Mouse (Mus musculus): Measurements from ENCODE around the gene Zfyve28. TPM values are rescaled to one million over a fixed set of nuclear protein-coding genes. Genes with fewer than 3 reads are reported as not detected.

Zfyve28 gene
- polyA plus RNA-seq, 1 experiment from 2014 or later, result 0.29 TPM

DNA sequence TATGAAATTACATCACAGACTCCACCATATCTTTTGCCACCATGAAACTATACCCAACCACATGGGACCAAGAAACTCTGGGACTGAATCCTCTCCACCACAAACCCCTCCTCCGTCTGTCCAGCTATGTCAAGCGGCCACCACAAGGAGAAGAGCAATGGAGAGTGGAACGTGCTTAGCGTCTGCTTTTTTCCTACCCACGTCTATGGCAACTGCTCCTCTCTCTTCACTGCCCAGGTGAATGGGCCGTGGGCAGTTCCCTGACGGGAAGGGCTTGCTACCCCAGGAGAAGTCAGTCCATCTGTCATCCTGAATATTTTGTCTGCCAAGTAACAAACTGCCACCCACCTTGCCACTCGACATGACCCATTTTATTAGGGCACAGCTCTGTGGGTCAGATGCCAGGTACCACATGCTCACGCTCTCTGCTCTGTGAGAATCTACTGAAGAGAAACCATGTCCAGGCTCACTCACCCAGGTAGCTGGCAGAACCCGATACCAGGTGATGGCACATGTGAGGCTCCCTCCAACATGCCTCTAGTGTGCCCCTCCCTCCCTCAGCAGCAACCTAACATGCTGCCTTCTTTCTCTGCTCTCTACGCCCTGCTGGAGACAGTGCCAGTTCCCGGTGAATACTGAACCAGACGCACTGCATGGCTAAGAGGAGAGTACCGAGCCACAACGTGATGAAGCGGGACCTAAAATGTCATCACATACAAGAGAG is 18.9 kb downstream of the Zfyve28 start:
- Histone ChIP-seq H3K36me3 (ENCODE audit: control insufficient read depth, insufficient read depth, low read length) (no peaks in the 10 kb centered on the region), H3K9ac (ENCODE audit: low read depth, low read length) (no peak overlapping the region), H3K27me3 (ENCODE audit: control insufficient read depth, insufficient read depth, low read length) (no peaks in the 10 kb centered on the region), H3K9me3 (replicated peaks; ENCODE audit: control insufficient read depth, low read length) (no peaks in the 10 kb centered on the region), H3K4me1 (ENCODE audit: control insufficient read depth, insufficient read depth, low read length) (no peaks in the 10 kb centered on the region), H3K4me3 (ENCODE audit: low read depth, low read length) (no peak overlapping the region), H3K27ac (ENCODE audit: low read depth, low read length) (no peak overlapping the region), H3K4me2 (no peak overlapping the region)
- ATAC-seq (replicated peaks; ENCODE audit: insufficient number of reproducible peaks, low FRiP score, low TSS enrichment), result no peak
- 76% methylated on average over 16 of the region's 16 CpGs for WGBS (ENCODE audit: insufficient replicate concordance)

DNA sequence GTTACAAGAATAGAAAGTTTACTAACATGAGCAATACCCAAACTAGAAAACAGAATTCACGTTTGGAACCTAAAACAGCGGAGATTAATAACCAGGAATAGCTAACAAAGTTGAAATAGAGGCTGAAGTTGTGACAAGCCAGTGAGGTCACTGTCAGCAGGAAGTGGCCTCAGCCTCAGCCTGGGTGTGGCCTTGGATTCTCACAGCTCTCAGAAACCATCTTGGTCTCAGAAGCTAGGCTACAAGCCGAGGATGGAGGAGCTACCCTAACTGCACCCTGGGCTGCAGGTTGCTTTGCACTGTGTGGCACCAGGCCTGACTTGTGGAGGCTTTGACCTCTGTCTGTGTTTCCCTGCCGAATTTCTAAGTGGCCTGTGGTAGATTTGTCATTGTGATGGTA is 22.2 kb downstream of the Zfyve28 start:
- Histone ChIP-seq H3K27ac (ENCODE audit: low read depth, low read length) (no peak overlapping the region), H3K9ac (ENCODE audit: low read depth, low read length) (no peak overlapping the region), H3K4me3 (ENCODE audit: low read depth, low read length) (no peak overlapping the region), H3K9me3 (replicated peaks; ENCODE audit: control insufficient read depth, low read length) (no peaks in the 10 kb centered on the region), H3K4me2 (no peak overlapping the region), H3K27me3 (ENCODE audit: control insufficient read depth, insufficient read depth, low read length) (no peaks in the 10 kb centered on the region), H3K4me1 (ENCODE audit: control insufficient read depth, insufficient read depth, low read length) (no peaks in the 10 kb centered on the region), H3K36me3 (ENCODE audit: control insufficient read depth, insufficient read depth, low read length) (no peaks in the 10 kb centered on the region)
- ATAC-seq (replicated peaks; ENCODE audit: insufficient number of reproducible peaks, low FRiP score, low TSS enrichment), result no peak
- WGBS (ENCODE audit: insufficient replicate concordance), result 67% methylated on average over 4 of the region's 4 CpGs

DNA sequence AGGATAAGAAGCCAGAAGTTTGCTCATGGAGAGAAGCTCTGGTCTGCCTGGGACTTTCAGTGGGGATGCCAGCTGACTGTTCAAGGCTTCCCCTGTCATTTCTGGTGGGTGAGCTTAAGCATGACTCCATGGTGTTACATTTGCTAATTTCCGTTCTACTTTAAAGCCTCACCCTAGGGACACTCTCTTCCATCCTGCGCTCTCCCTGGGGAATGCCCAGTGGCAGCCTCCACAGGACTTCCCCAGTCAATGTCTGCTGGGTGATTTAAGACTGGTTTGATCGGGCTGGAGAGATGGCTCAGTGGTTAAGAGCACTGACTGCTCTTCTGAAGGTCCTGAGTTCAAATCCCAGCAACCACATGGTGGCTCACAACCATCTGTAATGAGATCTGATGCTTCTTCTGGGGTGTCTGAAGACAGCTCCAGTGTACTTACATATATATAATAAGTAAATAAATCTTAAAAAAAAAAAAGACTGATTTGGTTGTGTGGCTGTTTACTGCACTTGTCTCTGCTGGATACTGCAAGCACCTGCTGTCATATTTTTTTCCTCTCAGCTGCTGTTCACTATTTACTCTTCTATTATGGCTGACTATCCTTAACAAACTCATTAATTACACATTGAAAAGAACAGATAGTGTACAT is 29.0 kb downstream of the Zfyve28 start:
- Histone ChIP-seq H3K27ac (ENCODE audit: low read depth, low read length) (no peak overlapping the region), H3K4me1 (ENCODE audit: control insufficient read depth, insufficient read depth, low read length) (no peaks in the 10 kb centered on the region), H3K27me3 (ENCODE audit: control insufficient read depth, insufficient read depth, low read length) (no peaks in the 10 kb centered on the region), H3K36me3 (ENCODE audit: control insufficient read depth, insufficient read depth, low read length) (no peaks in the 10 kb centered on the region), H3K9ac (ENCODE audit: low read depth, low read length) (no peak overlapping the region), H3K4me3 (ENCODE audit: low read depth, low read length) (no peak overlapping the region), H3K9me3 (replicated peaks; ENCODE audit: control insufficient read depth, low read length) (no peaks in the 10 kb centered on the region), H3K4me2 (no peak overlapping the region)
- WGBS (ENCODE audit: insufficient replicate concordance), result 58% methylated on average over 3 of the region's 3 CpGs
- ATAC-seq (replicated peaks; ENCODE audit: insufficient number of reproducible peaks, low FRiP score, low TSS enrichment), result no peak

DNA sequence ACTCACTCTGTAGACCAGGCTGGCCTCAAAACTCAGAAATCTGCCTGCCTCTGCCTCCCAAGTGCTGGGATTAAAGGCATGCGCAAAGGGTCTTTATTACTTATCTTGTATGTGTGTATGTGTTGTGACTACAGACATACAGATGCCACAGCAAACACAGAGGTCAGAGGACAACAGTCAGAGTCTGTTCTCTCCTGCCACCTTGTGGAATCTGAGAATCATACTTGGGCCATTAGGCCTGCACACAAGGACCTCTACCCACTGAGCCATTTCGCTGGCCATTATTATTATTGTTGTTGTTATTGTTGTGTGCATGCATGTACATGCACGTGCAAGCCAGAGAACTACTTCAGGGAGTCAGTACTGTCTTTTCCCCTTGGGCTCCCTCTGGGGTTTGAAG is 33.1 kb downstream of the Zfyve28 start:
- no peak overlapping the region for H3K4me2 ChIP-seq
- H3K4me3 ChIP-seq (ENCODE audit: low read depth, low read length), result no peak overlapping the region
- peaks cover 13% of the 10 kb centered on the region for H3K4me1 ChIP-seq (ENCODE audit: control insufficient read depth, insufficient read depth, low read length)
- H3K36me3 ChIP-seq (ENCODE audit: control insufficient read depth, insufficient read depth, low read length), result no peaks in the 10 kb centered on the region
- H3K9me3 ChIP-seq (replicated peaks; ENCODE audit: control insufficient read depth, low read length), result no peaks in the 10 kb centered on the region
- no peak overlapping the region for H3K9ac ChIP-seq (ENCODE audit: low read depth, low read length)
- H3K27me3 ChIP-seq (ENCODE audit: control insufficient read depth, insufficient read depth, low read length), result no peaks in the 10 kb centered on the region
- WGBS (ENCODE audit: insufficient replicate concordance), result 74% methylated on average over 3 of the region's 3 CpGs
- H3K27ac ChIP-seq (ENCODE audit: low read depth, low read length), result no peak overlapping the region
- ATAC-seq (replicated peaks; ENCODE audit: insufficient number of reproducible peaks, low FRiP score, low TSS enrichment), result no peak

DNA sequence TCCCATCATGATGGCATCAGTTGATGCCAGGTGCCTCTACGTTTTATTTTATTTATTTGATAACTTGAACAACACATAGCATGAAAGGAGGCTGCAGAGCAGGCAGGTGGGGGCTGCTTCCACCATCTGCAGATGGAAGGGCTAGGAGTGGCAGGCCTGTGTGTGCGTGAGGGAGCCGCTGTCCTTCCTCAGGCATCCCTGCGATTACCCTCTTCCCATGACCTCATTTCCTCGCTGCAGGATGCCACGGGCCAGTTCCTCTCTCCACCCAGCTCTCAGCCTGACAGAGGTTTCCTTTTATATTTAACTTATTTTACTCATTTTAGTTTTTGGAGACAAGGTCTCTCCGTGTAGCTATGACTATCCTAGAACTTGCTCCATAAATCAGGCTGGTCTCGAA is 33.9 kb downstream of the Zfyve28 start:
- peaks cover 13% of the 10 kb centered on the region for H3K4me1 ChIP-seq (ENCODE audit: control insufficient read depth, insufficient read depth, low read length)
- no peaks in the 10 kb centered on the region for H3K9me3 ChIP-seq (replicated peaks; ENCODE audit: control insufficient read depth, low read length)
- 58% methylated on average over 8 of the region's 8 CpGs for WGBS (ENCODE audit: insufficient replicate concordance)
- ATAC-seq (replicated peaks; ENCODE audit: insufficient number of reproducible peaks, low FRiP score, low TSS enrichment), result no peak
- H3K9ac ChIP-seq (ENCODE audit: low read depth, low read length), result no peak overlapping the region
- H3K4me3 ChIP-seq (ENCODE audit: low read depth, low read length), result no peak overlapping the region
- H3K27me3 ChIP-seq (ENCODE audit: control insufficient read depth, insufficient read depth, low read length), result no peaks in the 10 kb centered on the region
- no peaks in the 10 kb centered on the region for H3K36me3 ChIP-seq (ENCODE audit: control insufficient read depth, insufficient read depth, low read length)
- no peak overlapping the region for H3K4me2 ChIP-seq
- H3K27ac ChIP-seq (ENCODE audit: low read depth, low read length), result no peak overlapping the region

DNA sequence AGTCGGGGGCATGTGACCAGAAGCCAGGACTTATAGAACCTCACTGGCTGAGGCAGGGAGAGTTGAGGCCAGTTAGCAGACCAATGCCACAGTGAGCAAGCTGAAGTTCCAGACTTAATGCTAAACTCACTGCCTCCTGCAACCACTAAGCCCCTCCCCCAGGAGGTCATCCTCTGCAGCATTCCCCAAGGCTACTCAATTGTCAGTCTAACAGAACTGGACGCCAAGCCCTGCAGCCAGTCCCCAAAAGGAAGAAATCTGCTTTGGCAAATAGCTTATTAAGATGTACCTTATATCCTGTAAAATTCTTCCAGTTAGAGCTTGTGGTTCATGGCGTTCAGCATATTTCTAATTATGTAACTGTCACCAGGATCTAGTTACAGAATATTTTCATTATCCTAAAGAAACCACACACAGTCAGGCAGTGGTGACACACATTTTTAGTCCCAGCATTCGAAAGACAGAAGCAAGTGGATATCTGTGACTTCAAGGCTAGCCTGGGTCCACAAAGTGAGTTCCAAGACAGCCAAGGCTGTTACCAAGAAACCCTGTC is 35.2 kb downstream of the Zfyve28 start:
- H3K9me3 ChIP-seq (replicated peaks; ENCODE audit: control insufficient read depth, low read length), result no peaks in the 10 kb centered on the region
- H3K9ac ChIP-seq (ENCODE audit: low read depth, low read length), result no peak overlapping the region
- no peak overlapping the region for H3K27ac ChIP-seq (ENCODE audit: low read depth, low read length)
- H3K36me3 ChIP-seq (ENCODE audit: control insufficient read depth, insufficient read depth, low read length), result no peaks in the 10 kb centered on the region
- ATAC-seq (replicated peaks; ENCODE audit: insufficient number of reproducible peaks, low FRiP score, low TSS enrichment), result no peak
- H3K4me1 ChIP-seq (ENCODE audit: control insufficient read depth, insufficient read depth, low read length), result peaks cover 13% of the 10 kb centered on the region
- H3K4me2 ChIP-seq, result no peak overlapping the region
- no peaks in the 10 kb centered on the region for H3K27me3 ChIP-seq (ENCODE audit: control insufficient read depth, insufficient read depth, low read length)
- no peak overlapping the region for H3K4me3 ChIP-seq (ENCODE audit: low read depth, low read length)
- 52% methylated on average over 4 of the region's 4 CpGs for WGBS (ENCODE audit: insufficient replicate concordance)

DNA sequence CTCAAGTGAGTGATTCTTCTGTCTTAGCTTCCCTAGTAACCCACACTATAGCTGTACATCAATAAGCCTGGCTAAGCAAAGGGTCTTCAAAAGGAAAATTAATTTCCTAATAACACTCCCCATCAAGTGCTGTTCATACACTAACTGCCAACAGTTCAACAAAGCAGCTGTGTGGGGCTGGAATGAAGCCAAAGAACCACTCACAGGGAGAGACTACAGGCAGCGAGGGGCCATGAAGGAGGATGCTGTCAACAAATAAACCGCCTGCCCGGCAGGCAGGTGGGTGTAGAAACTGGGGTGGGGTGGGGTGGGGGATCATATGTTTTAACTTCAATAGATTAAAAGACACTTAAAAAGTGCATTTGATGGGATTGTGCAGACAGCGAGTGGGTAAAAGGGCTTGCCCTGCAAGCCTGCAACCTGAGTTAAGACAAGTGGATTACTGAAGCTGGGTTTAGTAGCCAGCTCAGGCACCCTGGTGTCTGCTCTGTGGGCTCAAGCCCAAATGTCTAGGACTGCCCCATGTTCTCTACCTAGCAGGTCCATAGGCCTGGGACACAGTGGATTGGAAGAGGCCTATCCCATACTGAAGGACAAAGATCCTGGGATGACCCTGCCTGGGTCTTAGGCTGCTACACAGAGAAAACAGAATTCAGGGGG is 35.8 kb downstream of the Zfyve28 start:
- WGBS (ENCODE audit: insufficient replicate concordance), result 36% methylated on average over 4 of the region's 4 CpGs
- H3K9ac ChIP-seq (ENCODE audit: low read depth, low read length), result no peak overlapping the region
- no peak overlapping the region for H3K27ac ChIP-seq (ENCODE audit: low read depth, low read length)
- no peaks in the 10 kb centered on the region for H3K27me3 ChIP-seq (ENCODE audit: control insufficient read depth, insufficient read depth, low read length)
- peaks cover 13% of the 10 kb centered on the region for H3K4me1 ChIP-seq (ENCODE audit: control insufficient read depth, insufficient read depth, low read length)
- no peak for ATAC-seq (replicated peaks; ENCODE audit: insufficient number of reproducible peaks, low FRiP score, low TSS enrichment)
- no peak overlapping the region for H3K4me3 ChIP-seq (ENCODE audit: low read depth, low read length)
- H3K9me3 ChIP-seq (replicated peaks; ENCODE audit: control insufficient read depth, low read length), result no peaks in the 10 kb centered on the region
- no peaks in the 10 kb centered on the region for H3K36me3 ChIP-seq (ENCODE audit: control insufficient read depth, insufficient read depth, low read length)
- H3K4me2 ChIP-seq, result no peak overlapping the region

DNA sequence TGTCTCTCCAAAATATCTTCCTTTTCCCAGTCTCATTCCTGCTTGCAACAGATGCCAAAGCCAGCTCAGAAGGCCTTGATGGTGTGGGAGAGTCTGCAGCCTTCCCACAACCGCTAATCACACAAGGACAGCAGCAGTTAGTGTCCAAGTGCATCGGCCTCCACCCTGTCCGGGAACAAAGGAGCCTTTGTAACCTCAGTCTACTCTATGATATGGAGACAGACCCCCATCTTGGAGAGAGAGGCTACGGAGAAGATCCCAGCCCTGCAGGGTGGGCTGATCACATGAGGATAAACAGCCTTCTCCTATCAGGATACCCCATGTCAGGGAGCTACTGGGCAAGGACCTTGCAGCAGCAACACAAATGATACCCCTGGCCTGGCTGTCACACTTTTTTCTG is 36.5 kb downstream of the Zfyve28 start:
- 59% methylated on average over 4 of the region's 4 CpGs for WGBS (ENCODE audit: insufficient replicate concordance)
- Histone ChIP-seq H3K4me2 (no peak overlapping the region), H3K27ac (ENCODE audit: low read depth, low read length) (no peak overlapping the region), H3K4me3 (ENCODE audit: low read depth, low read length) (no peak overlapping the region), H3K36me3 (ENCODE audit: control insufficient read depth, insufficient read depth, low read length) (no peaks in the 10 kb centered on the region), H3K27me3 (ENCODE audit: control insufficient read depth, insufficient read depth, low read length) (no peaks in the 10 kb centered on the region), H3K9me3 (replicated peaks; ENCODE audit: control insufficient read depth, low read length) (no peaks in the 10 kb centered on the region), H3K9ac (ENCODE audit: low read depth, low read length) (no peak overlapping the region), H3K4me1 (ENCODE audit: control insufficient read depth, insufficient read depth, low read length) (peaks cover 13% of the 10 kb centered on the region)
- no peak for ATAC-seq (replicated peaks; ENCODE audit: insufficient number of reproducible peaks, low FRiP score, low TSS enrichment)
